Mouse (Mus musculus) limb, embryonic 13.5 days (tissue): ENCODE data around the gene Rab3c. TPM values are rescaled to one million over a fixed set of nuclear protein-coding genes. Genes with fewer than 3 reads are reported as not detected.
A peak's percentile ranks its signal among the peaks of the same experiment; 100 is the strongest.

ENCODE experiments used
- ATAC-seq: fragments of 200-750 bp; cut with Nextera tagmentation; 2 replicates; pipeline ENCODE4 v1.8.0; 2017; ENCODE audit warnings: low read depth, moderate number of reproducible peaks, moderate TSS enrichment; ENCODE audit not compliant: low FRiP score
- H3K27ac ChIP-seq: fragments of 300-500 bp; sonication (generic); 2 replicates; pipeline ENCODE4 v1.5.1; 2015; ENCODE audit warnings: inconsistent platforms, mild to moderate bottlenecking, moderate library complexity
- H3K27me3 ChIP-seq: fragments of 300-500 bp; sonication (generic); 2 replicates; pipeline ENCODE4 v1.6.1; 2015; ENCODE audit warnings: mild to moderate bottlenecking, inconsistent platforms
- H3K36me3 ChIP-seq: fragments of 300-500 bp; sonication (generic); 2 replicates; pipeline ENCODE4 v1.6.1; 2015; ENCODE audit warnings: inconsistent platforms, mild to moderate bottlenecking, moderate library complexity
- H3K4me1 ChIP-seq: fragments of 300-500 bp; sonication (generic); 2 replicates; pipeline ENCODE4 v1.6.1; 2015; ENCODE audit warnings: inconsistent platforms
- H3K4me2 ChIP-seq: fragments of 300-500 bp; sonication (generic); replicated peaks from 2 replicates; pipeline ENCODE4 v1.6.1; 2015; ENCODE audit warnings: inconsistent platforms, mild to moderate bottlenecking, moderate library complexity
- H3K4me3 ChIP-seq: fragments of 300-500 bp; sonication (generic); 2 replicates; pipeline ENCODE4 v1.5.1; 2015; ENCODE audit warnings: moderate library complexity, mild to moderate bottlenecking, inconsistent platforms
- H3K9ac ChIP-seq: fragments of 300-500 bp; sonication (generic); 2 replicates; pipeline ENCODE4 v1.6.1; 2015; ENCODE audit warnings: mild to moderate bottlenecking, inconsistent platforms
- H3K9me3 ChIP-seq: fragments of 300-500 bp; sonication (generic); 2 replicates; pipeline ENCODE4 v1.6.1; 2016; ENCODE audit warnings: inconsistent platforms
- WGBS: fragments of 180-500 bp; shearing (Covaris S2); methylation state at CpG from one replicate; pipeline ENCODE4 v1.1.7; 2015; 5-methylcytosine and 5-hydroxymethylcytosine counted together
- polyA plus RNA-seq: library from polyadenylated mRNA; unstranded; fragments of >200 nt; fragmentation: Nextera tagmentation; extraction: Ambion mirVana; gene quantifications from 2 replicates; pipeline ENCODE4 v1.2.1, GENCODE M21; 2015

Rab3c gene
- polyA plus RNA-seq, 1 experiment from 2014 or later = 0.87 TPM

GRCm38 (mm10) chr13:110175651-110176050 lies 105.1 kb downstream of the Rab3c start:
- Histone ChIP-seq H3K36me3 (no peaks in the 10 kb centered on the region), H3K27ac (no peak overlapping the region), H3K4me3 (no peak overlapping the region), H3K4me2 (no peak overlapping the region), H3K9ac (no peak overlapping the region), H3K4me1 (peaks cover 15% of the 10 kb centered on the region; the same call in 1 of the 2 replicates), H3K27me3 (no peaks in the 10 kb centered on the region; the same call in 1 of the 2 replicates), H3K9me3 (no peaks in the 10 kb centered on the region)
- 53% methylated on average over 6 of the region's 6 CpGs for WGBS
- no peak for ATAC-seq

DNA sequence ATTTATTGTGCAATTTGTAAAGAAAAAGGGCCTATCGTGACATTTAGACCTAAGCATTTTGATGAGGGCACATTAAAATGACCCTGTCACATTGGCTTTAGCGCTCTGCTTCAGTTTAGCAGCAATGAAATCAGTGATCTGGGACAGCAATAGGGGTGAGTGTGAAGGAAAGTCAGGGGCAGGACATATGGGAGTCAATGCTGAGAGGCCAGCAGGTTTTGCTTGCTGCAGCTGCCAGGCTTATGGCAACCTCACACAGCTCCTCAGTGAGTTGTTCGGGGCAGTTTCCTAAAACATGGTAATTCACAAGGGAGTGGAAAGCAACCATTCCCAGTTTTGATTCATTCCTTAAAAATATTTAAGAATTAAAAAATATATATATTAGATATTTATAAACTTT lies 111.1 kb downstream of the Rab3c start:
- no peak overlapping the region for H3K9ac ChIP-seq
- no peaks in the 10 kb centered on the region for H3K36me3 ChIP-seq
- no peak overlapping the region for H3K27ac ChIP-seq
- H3K4me3 ChIP-seq = no peak overlapping the region
- no peak for ATAC-seq
- H3K9me3 ChIP-seq = no peaks in the 10 kb centered on the region
- peaks cover 7% of the 10 kb centered on the region; the same call in 1 of the 2 replicates for H3K4me1 ChIP-seq
- H3K4me2 ChIP-seq = no peak overlapping the region
- WGBS = 84% methylated on average over 3 of the region's 3 CpGs
- H3K27me3 ChIP-seq = peaks cover 6% of the 10 kb centered on the region

DNA sequence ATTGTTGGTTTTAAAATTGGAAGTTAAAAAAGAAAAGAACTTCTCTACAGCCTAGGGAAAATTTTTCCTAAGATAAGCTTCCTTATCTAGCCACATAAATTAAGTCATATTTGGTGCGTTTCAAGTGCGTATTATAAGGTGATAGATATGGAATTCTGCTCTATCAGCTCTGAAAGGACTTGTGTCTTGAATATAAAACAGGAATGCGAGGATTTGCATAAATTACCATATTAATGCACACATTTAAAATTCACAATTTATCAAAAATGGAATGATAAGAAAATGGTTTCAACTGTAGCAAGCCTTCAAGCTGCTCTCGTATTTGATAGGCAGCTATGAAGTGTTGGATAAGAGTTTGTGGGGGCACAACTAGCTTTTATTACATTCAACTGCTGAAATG lies 111.6 kb downstream of the Rab3c start:
- H3K4me3 ChIP-seq = no peak overlapping the region
- peaks cover 7% of the 10 kb centered on the region; the same call in 1 of the 2 replicates for H3K4me1 ChIP-seq
- 88% methylated on average over 4 of the region's 4 CpGs for WGBS
- no peak overlapping the region for H3K27ac ChIP-seq
- H3K36me3 ChIP-seq = no peaks in the 10 kb centered on the region
- H3K27me3 ChIP-seq = peaks cover 6% of the 10 kb centered on the region; the same call in 1 of the 2 replicates
- no peak overlapping the region for H3K9ac ChIP-seq
- no peak overlapping the region for H3K4me2 ChIP-seq
- no peaks in the 10 kb centered on the region for H3K9me3 ChIP-seq
- no peak for ATAC-seq

DNA sequence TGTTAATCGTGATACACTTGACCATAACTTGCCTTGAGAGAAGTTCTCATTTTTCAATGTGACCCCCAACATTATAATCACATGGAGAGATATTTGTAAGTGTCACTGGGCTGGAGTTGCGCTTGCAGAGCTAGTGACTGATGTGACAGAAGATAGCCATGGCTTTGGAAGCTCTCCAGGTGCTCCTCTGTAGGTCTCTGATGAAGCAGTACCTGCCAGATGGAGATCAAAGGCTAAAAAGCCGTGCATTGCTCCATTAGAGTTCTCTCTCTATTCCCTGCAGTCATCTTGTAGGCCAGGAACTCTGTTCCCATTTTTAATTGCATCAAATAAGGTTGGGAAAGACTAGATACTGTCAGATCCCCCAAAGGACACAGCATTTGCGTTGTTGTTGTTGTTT lies 112.2 kb downstream of the Rab3c start:
- Histone ChIP-seq H3K4me3 (no peak overlapping the region), H3K9ac (no peak overlapping the region), H3K27ac (no peak overlapping the region), H3K4me2 (no peak overlapping the region), H3K27me3 (peaks cover 6% of the 10 kb centered on the region; the same call in 1 of the 2 replicates), H3K9me3 (no peaks in the 10 kb centered on the region), H3K36me3 (no peaks in the 10 kb centered on the region), H3K4me1 (peaks cover 7% of the 10 kb centered on the region; the same call in 1 of the 2 replicates)
- ATAC-seq = no peak
- 76% methylated on average over 4 of the region's 4 CpGs for WGBS

DNA sequence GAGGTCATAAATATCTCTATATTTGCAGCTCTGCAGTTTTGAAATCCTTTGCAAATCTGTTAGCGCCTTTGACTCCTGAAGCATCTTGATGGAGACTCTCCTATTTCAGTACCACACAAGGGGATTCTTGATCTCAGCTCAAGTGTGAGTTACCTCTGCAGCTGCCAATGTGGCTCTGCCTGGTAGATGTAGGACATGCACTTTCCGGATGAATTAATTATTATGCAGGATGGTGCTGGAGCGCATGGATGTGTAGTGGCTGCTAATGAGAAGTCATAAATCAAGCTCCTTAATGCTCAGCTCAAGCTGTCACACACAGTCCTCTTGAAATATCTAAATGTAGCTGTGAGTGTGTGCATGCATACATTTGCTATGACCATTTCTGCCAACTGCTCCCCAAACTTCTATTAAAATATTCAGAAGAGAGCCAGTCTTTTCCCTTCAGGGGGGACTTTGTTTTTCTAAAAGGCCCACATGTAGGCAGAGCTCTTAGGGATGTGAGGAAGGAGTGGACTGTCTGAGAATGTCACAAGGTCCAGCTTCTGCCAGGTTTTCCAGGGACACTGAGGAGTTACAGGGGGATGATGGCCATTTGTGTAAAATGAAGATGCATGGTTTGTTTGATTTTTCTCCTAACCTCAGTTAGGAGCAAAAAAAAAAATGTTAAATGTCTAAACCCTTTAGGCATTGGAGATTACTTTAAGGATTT lies 114.0 kb downstream of the Rab3c start:
- Histone ChIP-seq H3K36me3 (no peaks in the 10 kb centered on the region), H3K27me3 (peaks cover 6% of the 10 kb centered on the region; the same call in 1 of the 2 replicates), H3K27ac (no peak overlapping the region), H3K9me3 (no peaks in the 10 kb centered on the region), H3K4me1 (peaks cover 7% of the 10 kb centered on the region; the same call in 1 of the 2 replicates), H3K4me3 (no peak overlapping the region), H3K4me2 (no peak overlapping the region), H3K9ac (no peak overlapping the region)
- 59% methylated on average over 3 of the region's 3 CpGs for WGBS
- no peak for ATAC-seq

- Histone ChIP-seq H3K9ac (no peak overlapping the region), H3K4me2 (no peak overlapping the region), H3K36me3 (no peaks in the 10 kb centered on the region), H3K9me3 (no peaks in the 10 kb centered on the region), H3K4me1 (peaks cover 12% of the 10 kb centered on the region), H3K27ac (no peak overlapping the region), H3K27me3 (peaks cover 7% of the 10 kb centered on the region), H3K4me3 (no peak overlapping the region)
- WGBS = 77% methylated on average over 4 of the region's 4 CpGs
- no peak for ATAC-seq
Measured at GRCm38 (mm10) chr13:110159980-110160379, 120.8 kb downstream of the Rab3c start.

DNA sequence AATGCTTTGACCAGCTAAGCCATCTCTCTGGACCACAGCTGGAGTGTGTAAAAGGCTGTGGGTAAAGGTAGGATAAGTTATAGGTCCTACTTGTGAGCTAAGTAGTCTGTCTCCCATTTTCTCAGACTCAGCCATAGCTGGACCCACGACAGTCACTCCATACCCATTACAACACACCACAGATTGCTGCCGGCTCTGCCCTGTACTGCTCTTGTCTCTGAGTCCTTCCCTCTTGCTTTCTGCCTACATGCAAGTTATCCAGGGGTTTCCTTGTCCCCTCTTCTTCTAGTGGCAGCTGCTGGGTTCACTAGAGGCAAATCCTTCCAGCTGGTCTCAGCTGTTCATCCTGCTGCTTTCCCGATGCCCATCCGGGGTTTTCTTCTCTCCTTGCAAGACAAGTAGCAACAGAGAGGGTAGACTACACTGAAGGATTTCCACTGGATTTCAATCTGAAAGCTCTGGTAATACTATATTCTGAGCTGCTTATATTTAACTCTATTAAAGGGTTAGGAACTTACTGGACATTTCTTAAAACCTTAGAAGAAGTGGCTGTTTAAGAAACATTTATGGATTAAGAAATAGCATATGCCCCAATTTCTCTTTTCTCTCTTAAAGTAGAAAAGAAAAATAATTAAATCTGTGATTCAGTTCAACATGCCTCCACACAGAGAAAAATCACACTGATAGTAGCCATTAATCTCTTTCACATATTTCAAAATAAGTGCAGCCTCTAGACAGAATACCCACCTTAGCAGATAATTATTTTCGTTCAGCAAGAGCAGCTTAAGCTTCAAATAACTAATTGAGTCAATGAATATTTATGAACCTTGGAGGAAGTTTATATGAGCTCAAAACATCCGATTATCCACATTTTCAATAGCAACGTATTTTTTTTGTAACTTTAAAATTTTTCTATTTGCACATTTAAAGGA lies 121.9 kb downstream of the Rab3c start:
- ATAC-seq = peak; percentile 51; the same call in 1 of the 2 replicates
- no peak overlapping the region for H3K27ac ChIP-seq
- H3K9me3 ChIP-seq = no peaks in the 10 kb centered on the region
- no peak overlapping the region for H3K9ac ChIP-seq
- H3K36me3 ChIP-seq = no peaks in the 10 kb centered on the region
- H3K4me1 ChIP-seq = peaks cover 12% of the 10 kb centered on the region
- H3K27me3 ChIP-seq = peaks cover 7% of the 10 kb centered on the region
- no peak overlapping the region for H3K4me2 ChIP-seq
- 71% methylated on average over 7 of the region's 7 CpGs for WGBS
- H3K4me3 ChIP-seq = no peak overlapping the region

DNA sequence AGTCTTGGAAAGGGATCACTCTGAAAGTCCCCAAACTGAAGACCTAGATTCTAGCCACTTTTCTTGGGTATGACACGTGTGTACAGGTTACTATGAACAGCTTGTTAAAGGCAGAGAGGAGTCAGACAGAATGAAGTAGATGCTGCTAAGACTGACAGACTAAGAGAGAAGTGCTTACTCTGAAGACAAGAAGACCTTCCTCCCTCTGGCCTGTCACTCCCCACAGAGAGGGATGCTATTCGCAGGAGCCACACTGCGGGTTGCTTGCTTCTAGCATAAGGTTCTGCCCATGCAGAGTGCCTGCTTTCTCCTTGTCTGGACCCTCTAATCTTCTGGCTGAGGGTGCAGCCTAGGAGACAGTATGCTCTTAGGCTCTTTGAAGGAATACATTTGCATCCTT lies 135.3 kb downstream of the Rab3c start:
- no peak for ATAC-seq
- no peak overlapping the region for H3K4me2 ChIP-seq
- no peak overlapping the region for H3K9ac ChIP-seq
- H3K27me3 ChIP-seq = no peaks in the 10 kb centered on the region
- H3K9me3 ChIP-seq = no peaks in the 10 kb centered on the region
- 62% methylated on average over 3 of the region's 3 CpGs for WGBS
- no peak overlapping the region for H3K4me3 ChIP-seq
- H3K27ac ChIP-seq = no peak overlapping the region
- H3K36me3 ChIP-seq = no peaks in the 10 kb centered on the region
- no peaks in the 10 kb centered on the region for H3K4me1 ChIP-seq

DNA sequence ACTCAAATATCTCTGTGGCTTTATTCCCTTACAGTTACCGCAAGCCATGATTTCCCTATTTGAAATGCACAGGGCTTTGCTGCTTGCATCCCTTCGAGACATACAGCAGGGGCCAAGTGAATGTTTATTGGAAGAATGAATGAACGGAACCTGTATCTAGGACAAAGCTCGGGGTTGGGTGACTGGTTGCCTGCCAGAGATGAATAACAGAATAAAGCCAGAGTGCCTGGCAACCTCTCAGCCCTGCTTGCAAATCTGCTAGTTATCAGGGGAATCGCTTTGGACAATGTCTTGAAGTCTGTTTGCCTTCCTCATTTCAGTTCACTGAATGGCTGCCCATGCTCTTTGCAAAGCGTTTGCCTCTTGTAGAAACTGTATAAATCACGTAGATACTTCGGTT lies 135.8 kb downstream of the Rab3c start:
- H3K27me3 ChIP-seq = no peaks in the 10 kb centered on the region
- H3K9ac ChIP-seq = no peak overlapping the region
- no peak overlapping the region for H3K4me3 ChIP-seq
- no peak for ATAC-seq
- no peak overlapping the region for H3K27ac ChIP-seq
- no peaks in the 10 kb centered on the region for H3K36me3 ChIP-seq
- H3K4me2 ChIP-seq = no peak overlapping the region
- H3K4me1 ChIP-seq = no peaks in the 10 kb centered on the region
- WGBS = 73% methylated on average over 8 of the region's 8 CpGs
- no peaks in the 10 kb centered on the region for H3K9me3 ChIP-seq

DNA sequence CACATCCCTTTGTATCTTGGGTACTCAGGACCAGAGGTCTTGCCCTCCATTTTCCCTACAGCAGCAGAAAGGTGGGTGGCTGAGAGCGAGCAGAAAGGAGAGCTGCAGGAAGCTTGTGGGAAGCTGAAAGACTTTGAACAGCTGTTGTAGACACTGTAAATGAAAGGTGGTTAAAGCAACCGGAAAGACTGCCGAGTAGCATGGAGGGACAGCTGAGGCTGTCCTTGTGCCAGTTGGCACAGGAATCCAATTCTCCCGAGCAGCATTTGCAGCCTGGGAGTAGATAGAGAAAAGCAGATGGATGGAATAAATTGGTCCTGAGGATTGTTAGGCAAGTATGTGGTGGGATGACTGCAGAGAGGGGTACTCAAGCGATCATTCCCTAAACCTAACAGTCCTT lies 141.5 kb downstream of the Rab3c start:
- H3K4me2 ChIP-seq = no peak overlapping the region
- no peaks in the 10 kb centered on the region for H3K9me3 ChIP-seq
- H3K36me3 ChIP-seq = no peaks in the 10 kb centered on the region
- H3K27ac ChIP-seq = no peak overlapping the region
- H3K9ac ChIP-seq = no peak overlapping the region
- 0 out of 2 replicates have a peak, but pooled peaks cover 3% of the 10 kb centered on the region for H3K27me3 ChIP-seq
- H3K4me3 ChIP-seq = no peak overlapping the region
- ATAC-seq = no peak
- 75% methylated on average over 5 of the region's 5 CpGs for WGBS
- H3K4me1 ChIP-seq = no peaks in the 10 kb centered on the region

GRCm38 (mm10) chr13:110138644-110139043 lies 142.2 kb downstream of the Rab3c start:
- H3K4me3 ChIP-seq = no peak overlapping the region
- H3K4me1 ChIP-seq = no peaks in the 10 kb centered on the region
- H3K9me3 ChIP-seq = no peaks in the 10 kb centered on the region
- H3K4me2 ChIP-seq = no peak overlapping the region
- ATAC-seq = no peak
- 81% methylated on average over 5 of the region's 5 CpGs for WGBS
- no peaks in the 10 kb centered on the region for H3K36me3 ChIP-seq
- 0 out of 2 replicates have a peak, but pooled peaks cover 3% of the 10 kb centered on the region for H3K27me3 ChIP-seq
- no peak overlapping the region for H3K9ac ChIP-seq
- no peak overlapping the region for H3K27ac ChIP-seq

DNA sequence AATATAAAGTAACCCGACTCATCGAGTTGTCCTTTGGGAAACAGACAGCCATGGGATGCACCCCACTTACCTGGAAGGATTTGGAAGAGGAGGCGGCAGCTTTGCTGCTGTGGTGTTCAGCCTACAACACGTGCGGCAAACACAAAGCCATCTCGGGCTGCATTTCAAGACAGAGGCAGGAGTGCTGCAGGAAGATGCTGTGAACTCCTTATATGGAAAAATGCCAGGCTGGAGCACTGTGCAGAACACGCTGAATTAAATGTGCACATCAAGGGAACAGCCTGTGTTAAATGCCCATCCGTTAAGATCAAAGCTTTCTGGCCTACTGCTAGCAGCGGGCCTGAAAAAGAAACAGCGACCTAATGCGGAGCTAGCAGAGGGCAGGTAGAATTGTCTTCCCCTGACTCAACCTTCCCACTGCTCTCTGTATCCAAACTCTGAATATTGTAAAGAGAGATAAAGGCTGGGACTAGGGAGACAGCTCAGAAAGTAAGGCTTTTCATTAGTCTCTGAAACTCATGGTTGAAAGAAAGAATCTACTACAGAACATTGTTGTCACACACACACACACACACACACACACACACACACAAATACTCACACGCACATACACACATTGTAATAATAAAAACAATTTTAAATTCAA lies 153.1 kb downstream of the Rab3c start:
- H3K36me3 ChIP-seq = no peaks in the 10 kb centered on the region
- peaks cover 3% of the 10 kb centered on the region; the same call in 1 of the 2 replicates for H3K4me1 ChIP-seq
- H3K9ac ChIP-seq = no peak overlapping the region
- no peak overlapping the region for H3K27ac ChIP-seq
- H3K4me3 ChIP-seq = no peak overlapping the region
- H3K4me2 ChIP-seq = no peak overlapping the region
- no peaks in the 10 kb centered on the region for H3K9me3 ChIP-seq
- WGBS = 44% methylated on average over 12 of the region's 12 CpGs
- H3K27me3 ChIP-seq = no peaks in the 10 kb centered on the region
- no peak for ATAC-seq
